Mouse (Mus musculus) mature B cell (primary cell): ENCODE measurements around the gene Hinfp.

Experiments
- in situ Hi-C: fragments of 300-500 bp; cut with MboI; formaldehyde crosslinking; loops from 2 replicates; pipeline ENCODE4 v1.14.3; 2019

Hinfp gene

DNA sequence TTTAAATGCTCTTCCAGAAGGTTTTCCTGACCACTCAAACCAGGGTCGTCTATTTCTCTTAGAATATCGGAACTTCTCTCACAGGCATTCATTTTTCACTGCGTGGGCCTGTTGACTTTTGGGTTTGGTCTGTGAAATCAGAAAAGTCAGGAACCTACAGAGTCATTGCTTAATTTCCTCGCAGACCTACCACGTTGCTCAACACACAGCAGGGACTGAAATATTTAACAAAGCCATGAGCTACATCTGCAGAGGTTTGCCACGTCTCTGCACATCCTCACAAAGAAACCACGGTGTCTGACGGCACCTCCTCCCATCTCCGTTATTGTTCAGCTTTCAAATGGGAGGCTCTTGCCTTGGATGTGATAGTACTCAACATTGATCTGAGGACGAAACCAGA, 46.5 kb downstream of the Hinfp start:
- in situ Hi-C loops: no loop called here

DNA sequence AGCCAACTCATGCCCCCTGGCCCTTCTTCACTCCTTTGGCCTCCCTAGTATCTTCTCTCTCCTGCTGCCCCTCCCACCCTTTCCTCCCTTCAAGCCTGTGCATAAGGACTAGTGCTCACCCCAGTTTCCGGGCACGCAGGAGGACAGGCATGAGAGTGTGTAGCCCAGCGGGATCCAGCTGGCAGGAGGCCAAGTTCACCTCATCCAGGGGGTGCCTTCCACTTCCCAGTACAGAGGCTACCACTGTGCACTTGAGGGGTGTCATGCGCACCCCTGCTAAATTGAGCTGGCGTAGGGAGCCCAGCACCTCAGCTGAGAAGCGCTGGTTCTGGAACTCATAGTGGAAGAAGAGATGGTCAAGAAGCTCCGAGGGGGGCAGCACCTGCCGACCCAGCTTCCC, 49.3 kb downstream of the Hinfp start:
- in situ Hi-C loops: no loop called here

DNA sequence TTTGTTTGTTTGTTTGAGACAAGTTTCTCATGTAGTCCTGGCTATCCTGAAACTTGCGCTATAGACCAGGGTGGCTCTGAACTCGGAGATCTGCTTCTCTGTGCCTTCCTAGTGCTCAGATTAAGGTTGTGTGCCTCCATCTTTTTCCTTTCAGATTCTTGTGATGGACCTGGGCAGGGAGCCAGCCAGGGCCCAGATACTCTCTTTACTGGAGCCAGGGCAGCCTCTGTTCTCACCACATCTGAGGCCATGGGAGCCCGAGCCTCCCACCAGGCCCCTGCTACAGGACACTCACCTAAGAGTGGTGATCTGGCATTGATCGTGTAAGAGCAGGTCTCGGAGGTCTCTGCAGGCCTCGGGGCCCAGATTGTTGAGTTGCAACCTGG, 50.3 kb downstream of the Hinfp start:
- in situ Hi-C loops: no loop called here

DNA sequence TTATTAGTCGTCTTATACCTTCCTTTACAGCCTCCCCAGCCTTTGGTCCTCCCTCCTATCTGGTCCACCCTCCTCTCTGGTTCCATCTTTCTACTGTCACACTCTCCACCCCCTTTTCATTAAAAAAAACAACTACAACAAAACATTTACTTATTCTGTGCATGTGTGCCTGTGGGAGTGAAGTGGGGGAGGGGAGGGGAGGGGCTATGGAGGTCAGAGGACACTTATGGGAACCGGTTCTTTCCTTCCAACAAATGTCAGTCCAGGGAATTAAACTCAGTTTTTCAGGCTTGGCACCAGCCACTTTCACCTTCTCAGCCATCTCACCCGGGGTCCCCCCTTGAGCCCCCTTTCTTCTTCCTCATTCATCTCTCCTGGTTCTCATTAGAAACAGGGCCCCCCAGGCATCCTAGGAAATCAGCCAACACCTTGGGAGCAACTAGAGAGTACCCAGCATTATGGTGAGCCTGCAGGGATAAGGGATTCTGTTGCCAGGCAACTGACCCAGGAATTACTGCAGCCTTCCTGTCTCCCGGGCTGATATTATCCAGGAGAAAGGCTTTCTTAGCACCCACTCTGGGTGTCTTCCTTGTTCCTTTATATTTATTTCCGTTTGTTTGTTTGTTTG, 50.8 kb downstream of the Hinfp start:
- in situ Hi-C loops: no loop called here

DNA sequence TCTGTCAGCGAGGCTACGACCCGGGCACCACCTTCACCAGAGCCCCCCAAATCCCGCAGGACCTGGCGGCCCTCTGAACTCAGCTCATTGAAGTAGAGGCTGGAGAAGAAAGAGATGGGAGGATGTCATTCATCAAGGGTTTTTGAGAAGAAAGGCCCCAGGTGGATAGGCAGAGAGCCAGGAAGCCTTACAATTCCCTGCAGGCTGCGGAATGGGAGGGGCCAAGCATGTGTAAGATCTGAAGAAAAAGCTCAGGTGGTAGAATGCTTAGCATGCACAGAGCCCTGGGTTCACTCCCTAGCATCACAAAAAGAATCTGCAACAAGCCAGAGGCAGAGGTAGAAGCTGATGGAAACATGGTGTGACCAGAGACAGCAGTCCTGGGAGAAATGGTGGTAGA, 52.0 kb downstream of the Hinfp start:
- in situ Hi-C loops: no loop called here

DNA sequence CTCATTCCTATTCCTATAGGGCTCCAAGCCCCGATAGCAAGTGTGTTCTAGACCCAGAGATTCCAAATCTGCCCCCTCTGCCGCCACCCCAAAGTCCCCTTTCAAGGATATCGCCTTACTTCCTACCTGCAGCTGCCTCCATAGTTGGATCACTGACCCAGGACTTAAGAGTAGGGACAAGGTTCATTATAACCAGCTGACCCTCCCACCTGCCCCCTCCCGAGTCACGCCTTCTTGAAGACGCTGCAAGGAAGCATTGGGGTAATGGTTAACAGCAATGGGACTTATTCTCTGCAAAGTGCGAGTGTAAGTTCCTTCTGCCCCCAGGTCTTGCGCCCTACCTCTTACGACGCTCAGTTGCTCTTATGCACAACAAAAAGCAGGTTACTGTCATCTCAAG, 54.2 kb downstream of the Hinfp start, which contains the start of gene Pdzd3:
TSS of gene Pdzd3 (minus strand) at position 158 of the 400 bp plus-strand sequence.
- in situ Hi-C loops: no loop called here

DNA sequence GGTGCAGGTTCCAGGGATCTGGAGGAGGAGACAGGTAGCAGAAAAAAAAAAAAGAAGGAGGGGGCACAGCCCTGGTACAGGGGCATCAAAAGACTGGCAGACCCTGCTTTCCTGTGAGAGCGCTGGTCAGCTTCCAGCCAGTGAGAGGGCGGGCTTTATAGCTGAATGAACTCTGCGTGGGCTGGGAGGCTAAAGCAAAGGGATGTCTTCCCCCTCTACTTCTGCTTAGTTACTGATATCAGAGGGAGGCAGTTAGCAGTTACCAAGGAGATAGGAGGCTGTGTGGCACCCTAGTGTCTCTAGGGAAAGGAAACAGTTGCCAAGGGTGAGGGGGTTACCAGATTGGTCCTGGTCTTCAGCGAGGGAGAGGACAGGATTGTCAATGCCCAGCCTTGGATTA, 55.0 kb downstream of the Hinfp start:
- in situ Hi-C loops: no loop called here

DNA sequence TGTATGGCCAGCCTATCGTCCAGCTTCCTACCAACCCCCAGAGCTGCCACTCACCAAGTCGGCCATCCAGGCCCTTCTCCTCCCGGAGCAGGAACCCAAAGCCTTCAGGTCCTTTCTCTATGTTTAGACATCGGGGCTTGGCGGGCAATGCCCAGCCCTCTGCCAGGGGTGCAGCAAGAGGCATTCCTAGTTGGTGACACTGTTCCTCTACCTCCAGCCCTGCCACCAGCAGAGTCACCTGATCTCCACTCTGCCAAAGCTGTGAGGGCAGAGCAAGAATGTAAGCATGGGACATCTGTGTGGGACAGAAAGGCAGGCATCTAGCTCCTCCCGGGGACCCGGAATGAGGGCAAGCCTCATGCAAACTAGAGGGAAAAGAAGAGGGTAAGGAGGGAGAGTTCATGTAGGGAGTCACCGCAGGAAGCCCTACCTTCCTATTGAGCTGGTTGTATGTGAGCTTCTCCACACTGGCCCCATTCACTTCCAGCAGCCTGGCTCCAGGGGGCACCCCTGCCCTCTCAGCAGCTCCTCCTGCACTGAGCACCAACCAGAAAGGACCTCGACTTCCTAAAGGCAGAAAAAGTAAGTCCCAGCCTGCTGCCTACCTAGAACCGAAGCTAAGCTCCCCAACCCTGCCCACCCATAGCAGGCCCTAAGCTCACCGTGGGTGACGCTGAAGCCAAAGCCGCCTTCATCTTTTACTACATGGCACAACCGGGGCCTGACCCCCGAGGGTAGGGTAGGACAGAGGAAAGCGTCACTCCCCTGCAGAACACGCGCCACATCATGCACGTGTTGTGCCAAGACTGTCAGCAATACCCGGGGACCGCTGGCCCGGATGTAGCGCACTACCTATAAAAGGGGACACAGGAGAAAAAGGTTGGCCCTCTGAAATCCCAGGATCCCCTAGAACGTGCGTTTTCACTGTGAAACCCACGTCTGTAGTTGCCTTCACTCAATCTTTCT, 56.0 kb downstream of the Hinfp start:
- in situ Hi-C loops: no loop called here

DNA sequence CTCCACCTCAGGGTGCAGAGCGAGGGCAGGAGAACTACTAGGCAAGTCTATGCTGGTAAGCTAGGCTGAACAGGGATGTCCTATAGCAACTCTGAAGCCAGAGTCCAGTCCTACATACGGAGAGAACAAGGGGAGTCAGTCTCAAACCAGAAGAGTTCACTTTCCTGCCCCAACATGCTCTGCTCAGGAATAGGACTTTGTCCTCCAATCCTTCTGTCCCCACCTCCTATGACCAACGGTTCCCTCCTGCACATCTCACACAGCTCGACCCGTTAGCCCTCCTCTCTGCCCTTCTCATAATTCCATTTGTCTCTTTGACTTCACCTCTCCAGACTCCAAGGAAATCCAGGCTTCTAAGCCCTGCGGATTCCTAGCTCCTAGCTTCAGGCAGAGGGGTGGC, 57.6 kb downstream of the Hinfp start:
- in situ Hi-C loops: no loop called here

DNA sequence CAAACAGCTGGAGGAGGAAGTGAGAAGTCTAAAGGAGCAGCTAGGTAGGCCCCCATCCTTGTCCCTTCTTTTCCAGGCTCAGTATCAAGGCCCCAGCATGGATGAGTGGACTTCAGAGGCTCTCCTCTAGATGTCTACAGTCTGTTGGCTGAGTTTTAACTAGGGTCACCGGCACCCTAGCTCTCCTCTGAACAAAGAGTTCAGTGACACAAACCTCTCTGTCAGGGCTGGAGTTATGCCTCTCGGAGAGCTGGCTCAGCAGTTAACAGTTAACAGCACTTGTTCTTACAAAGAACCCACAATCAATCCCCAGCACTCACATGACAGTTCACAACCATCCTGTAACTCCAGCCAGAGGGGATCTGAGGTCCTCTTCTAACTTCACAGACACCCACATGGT, 61.9 kb downstream of the Hinfp start:
- in situ Hi-C loops: no loop called here
